In the genomic region with DNA sequence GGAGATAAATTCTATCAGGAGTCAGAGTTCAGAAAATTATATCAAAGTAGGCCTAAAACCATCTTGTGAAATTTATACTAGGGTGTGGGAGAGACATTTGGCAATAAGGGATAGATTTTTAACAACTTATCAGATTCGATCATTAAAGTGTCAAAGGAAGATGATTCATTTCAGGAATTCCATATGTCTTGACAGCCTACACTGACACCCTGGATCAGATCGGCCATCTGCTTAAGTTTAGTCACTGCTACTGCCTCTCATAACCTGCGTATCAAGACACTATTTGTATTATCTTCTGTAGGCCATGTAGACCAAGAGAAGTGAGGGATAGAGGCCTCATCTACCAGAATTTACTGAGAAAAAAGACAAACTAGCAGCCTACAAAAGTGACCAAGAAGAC, we compare ENCODE assay signal across 13 mouse cellular contexts.
"Had no signal": no experiment of that assay in that cellular context is flagged by ENCODE, and none has a peak within 500 bp of the region (broad histone marks: within the 10 kb centered on the region; RNA-seq: fewer than 3 reads in every experiment).

No protein-coding gene starts in this region.

- DNase-seq: gastrocnemius, adult 2 months; gastrocnemius, postnatal 10 days; gastrocnemius, postnatal 25 days; heart, adult 18-20 months; heart, postnatal 10 days; heart, postnatal 4 days; kidney, adult 18-20 months; kidney, adult 8-10 months; kidney, postnatal 10 days; kidney, postnatal 25 days; kidney, postnatal 4 days; liver; liver, embryonic 13.5 days had no signal
